Mouse (Mus musculus) spleen, adult 2 months (tissue): ENCODE results near the gene Prss12.

Source experiments
- CTCF ChIP-seq: fragments of 200-500 bp; IDR thresholded peaks from 2 replicates; pipeline ENCODE4 v1.5.1; 2011; ENCODE audit warnings: mild to moderate bottlenecking, inconsistent platforms; ENCODE audit not compliant: insufficient read depth, insufficient read length, insufficient replicate concordance; ENCODE audit errors: extremely low read depth
- POLR2A ChIP-seq: fragments of 200-500 bp; IDR thresholded peaks from 2 replicates; pipeline ENCODE4 v1.6.1; 2011; ENCODE audit warnings: low read depth, low read length, inconsistent platforms

DNA sequence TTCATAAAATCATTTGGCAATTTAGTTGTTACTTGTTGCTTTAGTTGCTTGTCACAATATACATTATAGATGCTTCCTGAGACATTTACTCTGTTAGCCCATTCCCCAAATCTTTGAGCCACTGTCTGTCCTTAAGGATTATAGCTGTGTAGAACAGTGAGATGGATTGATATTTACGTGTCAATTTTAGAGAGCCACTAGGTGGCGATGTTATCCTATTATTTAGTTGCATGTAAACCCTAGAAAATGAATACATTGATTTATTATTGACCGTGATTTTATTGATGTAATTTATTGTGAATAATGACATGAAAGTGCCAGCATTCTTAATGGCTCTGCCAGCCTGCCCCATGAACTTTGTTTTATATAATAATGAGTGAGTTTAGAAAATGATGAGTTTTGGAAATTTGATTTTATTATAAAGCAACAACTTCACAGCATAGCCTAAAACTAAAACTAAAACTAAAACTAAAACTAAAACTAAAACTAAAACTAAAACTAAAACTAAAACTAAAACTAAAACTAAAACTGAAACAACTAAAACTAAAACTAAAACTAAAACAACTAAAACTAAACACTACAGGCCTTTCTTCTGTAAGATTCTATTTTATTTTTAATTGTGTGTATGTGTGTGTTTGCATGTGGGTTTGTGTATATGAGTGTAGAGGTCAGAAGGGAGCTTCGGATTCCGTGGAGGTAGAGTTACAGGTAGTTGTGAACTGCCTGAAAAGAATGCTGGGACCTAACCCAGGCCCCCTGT lies 69.1 kb downstream of the Prss12 start:
- TF ChIP-seq CTCF = no peak
- TF ChIP-seq POLR2A = no peak
